Mouse (Mus musculus): ENCODE results near the gene Necab2. TPM values are rescaled to one million over a fixed set of nuclear protein-coding genes. Genes with fewer than 3 reads are reported as not detected.

Necab2 gene
- total RNA-seq, 2 experiments from 2014 or later: 0.52 TPM; not detected in 1

- no peak for DNase-seq
- intact Hi-C loops (cut with DNase I): no loop called here
Measured at GRCm38 (mm10) chr8:119511722-119512121, 65.2 kb downstream of the Necab2 start.

- DNase-seq: no peak
Measured at GRCm38 (mm10) chr8:119513405-119513804, 66.9 kb downstream of the Necab2 start.

GRCm38 (mm10) chr8:119514940-119515339 lies 68.4 kb downstream of the Necab2 start:
- DNase-seq: no peak

More at GRCm38 (mm10) chr8:119513405-119513804, 66.9 kb downstream of the Necab2 start:
- intact Hi-C loops (cut with DNase I): no loop called here

GRCm38 (mm10) chr8:119515767-119516166 lies 69.2 kb downstream of the Necab2 start:
- DNase-seq: no peak
- intact Hi-C loops (cut with DNase I): no loop called here

More at GRCm38 (mm10) chr8:119514940-119515339, 68.4 kb downstream of the Necab2 start:
- intact Hi-C loops (cut with DNase I): no loop called here

GRCm38 (mm10) chr8:119516674-119517073 lies 70.2 kb downstream of the Necab2 start:
- no peak for DNase-seq
- intact Hi-C loops (cut with DNase I): no loop called here

GRCm38 (mm10) chr8:119520102-119520501 lies 73.6 kb downstream of the Necab2 start:
- intact Hi-C loops (cut with DNase I): loop anchor here (5.0 kb wide), 1 partner anchor 82 kb away; no protein-coding TSS in a partner anchor
- no peak for DNase-seq

Other genes starting within 250 kb of the Necab2 start
- 100 to 1,000 TPM; 131 to 132 TPM for gene Hsbp1, start 102.2 kb upstream of the Necab2 start, total RNA-seq (2021)
- 100 to 1,000 TPM in 1 of 2 experiments, 10 to 100 TPM in 1; 73.5 to 114 TPM for gene Mlycd, start 51.8 kb upstream of the Necab2 start, total RNA-seq (2021)
- 10 to 100 TPM; 15.1 to 17.3 TPM for gene Osgin1, start 12.6 kb upstream of the Necab2 start, total RNA-seq (2021)
- gene Slc38a8, start 55.0 kb downstream of the Necab2 start, total RNA-seq (2021): not detected
- gene Mbtps1, start 112.0 kb downstream of the Necab2 start, total RNA-seq (2021): 10 to 100 TPM; 24.0 to 29.0 TPM
- 10 to 100 TPM; 14.0 to 14.9 TPM for gene Hsdl1, start 128.5 kb downstream of the Necab2 start, total RNA-seq (2021)
- gene Dnaaf1, start 128.5 kb downstream of the Necab2 start, total RNA-seq (2021): not detected
- 1 to 10 TPM; 4.0 to 4.8 TPM for gene Taf1c, start 158.5 kb downstream of the Necab2 start, total RNA-seq (2021)
- gene Adad2, start 166.0 kb downstream of the Necab2 start, total RNA-seq (2021): under 1 TPM; 0.17 to 0.20 TPM
- gene Kcng4, start 189.0 kb downstream of the Necab2 start, total RNA-seq (2021): 10 to 100 TPM; 12.6 to 26.2 TPM
- gene Wfdc1, start 219.6 kb downstream of the Necab2 start, total RNA-seq (2021): 100 to 1,000 TPM; 103 to 105 TPM

Data from gastrocnemius, postnatal 36 days (tissue).